Mouse (Mus musculus) right cerebral cortex, postnatal 14 days (tissue): ENCODE data around the gene Atp6v1b1.

ENCODE experiments used
- DNase-seq: peaks from one replicate; pipeline ENCODE4 v3.0.0; 2022

The Atp6v1b1 gene

DNA sequence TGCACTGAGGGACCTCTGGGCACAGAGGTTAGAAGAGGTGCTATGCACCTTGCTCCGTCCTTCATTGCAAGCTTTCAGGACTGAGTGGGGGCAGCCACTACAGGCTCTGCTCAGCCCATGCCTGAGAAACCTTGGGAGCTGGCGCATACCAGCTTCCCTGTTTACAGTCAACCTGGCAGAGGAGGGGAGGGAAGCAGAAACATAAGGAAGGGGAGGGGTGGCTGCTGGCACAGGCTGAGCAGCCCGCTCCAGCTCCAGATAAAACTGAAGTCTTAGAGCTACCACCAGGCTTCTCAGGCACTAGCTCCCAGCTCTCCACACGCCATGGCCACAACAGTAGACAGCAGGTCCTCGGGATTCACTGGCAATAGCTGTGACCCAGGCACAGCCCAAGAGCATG lies at the start of gene Atp6v1b1:
Gene Atp6v1b1, plus strand, starts transcription at position 230 of the 400 bp plus-strand sequence.
- no peak for DNase-seq

DNA sequence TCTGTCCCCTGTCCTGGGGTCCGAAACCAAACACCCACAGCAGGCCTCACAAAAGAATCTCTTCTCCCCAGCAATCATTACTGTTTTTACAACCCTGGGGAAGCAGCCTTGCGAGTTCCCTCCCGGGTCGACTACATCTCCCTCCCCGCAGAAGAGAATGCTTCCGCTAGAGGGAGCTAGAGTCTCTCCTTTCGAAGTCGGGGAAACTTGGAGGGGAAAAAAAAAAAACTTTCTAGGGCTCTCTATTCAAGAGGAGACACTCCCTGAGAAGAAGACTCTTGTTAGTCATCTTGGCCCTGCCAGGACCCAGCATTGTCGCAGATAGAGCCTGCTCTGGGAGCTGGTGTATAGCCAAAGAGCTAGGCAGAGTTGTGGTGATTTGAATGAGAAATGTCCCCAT lies 49.0 kb upstream of the Atp6v1b1 start:
- peak; percentile 30 for DNase-seq

DNA sequence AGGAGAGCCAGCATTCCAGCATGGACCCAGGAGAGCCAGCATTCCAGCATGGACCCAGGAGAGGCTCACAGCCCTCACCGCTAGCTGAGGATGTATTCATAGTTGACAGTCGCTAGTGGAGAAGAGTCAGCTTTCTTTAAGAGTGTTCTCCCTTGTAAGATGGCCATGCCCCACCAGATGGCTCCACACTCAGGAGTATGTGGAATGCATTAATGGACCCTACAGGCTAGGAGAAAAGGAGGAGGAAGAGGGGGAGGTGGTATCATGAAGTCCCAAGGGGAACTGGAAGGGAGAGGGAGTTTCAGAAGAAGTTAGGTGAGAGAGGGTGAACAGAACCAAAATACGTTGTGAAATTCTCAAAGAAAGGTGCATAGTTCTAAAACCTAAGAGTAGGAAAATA lies 47.1 kb upstream of the Atp6v1b1 start:
- DNase-seq = no peak

DNA sequence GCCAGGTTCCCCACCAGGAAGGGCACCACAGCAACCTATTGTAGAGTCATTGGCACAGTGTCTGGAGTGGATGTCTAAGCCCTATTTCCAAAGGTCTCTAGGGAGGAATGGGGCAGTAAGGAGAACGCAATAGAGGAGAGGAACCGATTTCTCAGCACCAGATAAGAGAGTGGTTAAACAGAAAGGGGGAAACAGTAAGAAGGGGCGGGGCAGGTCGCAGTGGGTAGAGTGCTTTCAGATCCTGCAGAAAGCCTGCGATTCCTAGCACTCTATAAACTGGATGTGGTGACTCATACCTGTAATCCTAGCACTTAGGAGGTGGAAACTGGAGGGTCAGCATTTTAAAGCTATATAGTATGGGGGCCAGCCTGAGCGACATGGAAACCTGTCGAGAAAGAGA lies 46.1 kb upstream of the Atp6v1b1 start:
- DNase-seq = no peak

DNA sequence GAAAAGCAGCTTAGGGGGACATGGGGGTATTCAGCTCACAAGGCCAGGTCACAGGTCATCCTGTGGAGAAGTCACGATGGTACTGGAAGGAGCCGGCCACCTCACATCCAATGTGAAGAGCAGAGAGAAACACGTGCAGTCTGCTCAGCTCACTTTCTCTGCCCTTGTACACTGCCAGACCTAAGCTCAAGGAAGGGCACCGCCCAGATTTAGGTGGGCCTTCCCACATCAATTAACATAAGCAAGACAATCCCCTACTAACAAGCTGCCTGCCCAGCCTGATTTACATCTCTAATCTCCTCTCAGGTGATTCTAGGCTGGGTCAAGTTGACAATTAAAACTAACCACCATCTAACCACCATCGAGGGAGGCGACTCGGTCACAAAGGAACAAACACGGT lies 44.9 kb upstream of the Atp6v1b1 start:
- no peak for DNase-seq

DNA sequence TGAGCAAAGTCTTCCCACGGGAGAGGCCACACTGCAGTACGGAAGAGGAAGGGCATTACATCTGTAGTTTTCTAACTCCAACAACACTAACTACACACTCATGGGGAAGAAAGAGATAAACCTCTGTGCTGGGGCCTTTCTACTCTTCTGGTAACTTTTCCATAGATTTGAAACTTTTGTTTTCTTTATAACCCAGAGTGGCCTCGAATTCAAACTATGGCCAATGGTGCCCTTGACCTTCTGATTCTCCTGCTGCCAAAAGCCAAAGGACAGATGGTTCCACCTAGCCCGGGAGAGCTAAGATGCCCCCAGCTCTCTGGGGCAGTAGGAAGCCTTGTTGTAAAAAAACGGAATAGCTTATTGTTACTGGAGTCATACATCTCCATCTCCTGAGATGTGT lies 42.8 kb upstream of the Atp6v1b1 start:
- DNase-seq = no peak

DNA sequence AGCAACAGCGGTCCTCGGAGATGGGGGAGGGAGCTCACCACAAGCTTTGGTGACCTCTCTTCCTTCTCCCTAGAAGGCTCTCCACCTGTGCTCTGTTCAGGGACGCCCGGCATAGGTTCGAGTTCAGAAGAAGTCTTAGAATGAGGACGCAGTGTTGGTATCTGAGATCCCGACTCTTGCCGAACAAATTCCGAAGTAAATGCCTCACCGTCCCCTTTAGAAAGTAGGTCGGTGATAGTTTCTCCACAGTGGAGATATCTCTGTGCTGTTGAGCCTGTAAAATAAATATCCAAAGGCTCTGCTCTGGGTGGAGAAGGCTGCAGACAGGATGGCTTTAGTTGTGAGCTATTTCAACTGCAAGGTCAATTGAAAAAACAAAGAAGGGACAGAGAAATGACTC lies 41.8 kb upstream of the Atp6v1b1 start:
- no peak for DNase-seq

DNA sequence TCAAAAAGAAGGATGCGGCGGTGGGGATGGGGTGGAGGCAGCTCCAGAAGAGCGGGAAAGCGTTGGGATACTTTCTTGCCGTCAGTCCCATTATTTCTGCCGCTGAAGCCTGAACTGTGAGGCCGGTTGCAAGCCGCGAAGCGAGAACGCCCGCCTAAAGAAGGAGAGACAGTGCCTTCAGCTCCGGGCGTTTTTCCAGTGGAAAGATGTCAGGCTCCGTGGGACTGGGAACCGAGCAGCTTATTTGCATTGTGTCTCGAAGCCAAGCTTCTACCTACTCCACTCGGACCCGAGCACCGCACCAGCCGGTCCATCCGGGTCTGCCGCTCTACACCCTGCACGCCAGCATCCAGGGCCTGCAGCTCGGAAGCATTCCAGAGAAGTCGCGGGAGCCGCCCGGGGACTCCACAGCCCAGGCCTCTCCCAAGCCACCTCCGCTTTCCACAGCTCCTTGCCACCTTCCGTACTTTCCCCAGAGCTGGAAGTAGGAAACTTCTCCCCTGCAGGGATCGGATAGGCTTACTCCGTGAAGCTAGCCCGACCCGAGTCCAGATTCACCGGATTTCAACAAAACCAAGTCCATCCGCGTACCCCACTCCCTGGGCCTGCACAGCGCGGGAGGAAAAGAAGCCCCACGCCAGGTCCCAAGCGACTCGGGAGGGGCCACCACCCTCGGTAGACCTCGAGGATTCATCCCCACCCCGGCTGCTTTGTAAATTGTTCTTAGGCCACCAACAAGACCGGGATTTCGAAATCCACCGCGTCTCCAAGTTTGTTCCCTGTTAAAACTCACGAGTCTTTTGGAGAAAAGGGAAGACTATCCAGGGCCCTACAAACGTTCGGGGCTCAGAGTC lies 40.4 kb upstream of the Atp6v1b1 start:
- DNase-seq = no peak

DNA sequence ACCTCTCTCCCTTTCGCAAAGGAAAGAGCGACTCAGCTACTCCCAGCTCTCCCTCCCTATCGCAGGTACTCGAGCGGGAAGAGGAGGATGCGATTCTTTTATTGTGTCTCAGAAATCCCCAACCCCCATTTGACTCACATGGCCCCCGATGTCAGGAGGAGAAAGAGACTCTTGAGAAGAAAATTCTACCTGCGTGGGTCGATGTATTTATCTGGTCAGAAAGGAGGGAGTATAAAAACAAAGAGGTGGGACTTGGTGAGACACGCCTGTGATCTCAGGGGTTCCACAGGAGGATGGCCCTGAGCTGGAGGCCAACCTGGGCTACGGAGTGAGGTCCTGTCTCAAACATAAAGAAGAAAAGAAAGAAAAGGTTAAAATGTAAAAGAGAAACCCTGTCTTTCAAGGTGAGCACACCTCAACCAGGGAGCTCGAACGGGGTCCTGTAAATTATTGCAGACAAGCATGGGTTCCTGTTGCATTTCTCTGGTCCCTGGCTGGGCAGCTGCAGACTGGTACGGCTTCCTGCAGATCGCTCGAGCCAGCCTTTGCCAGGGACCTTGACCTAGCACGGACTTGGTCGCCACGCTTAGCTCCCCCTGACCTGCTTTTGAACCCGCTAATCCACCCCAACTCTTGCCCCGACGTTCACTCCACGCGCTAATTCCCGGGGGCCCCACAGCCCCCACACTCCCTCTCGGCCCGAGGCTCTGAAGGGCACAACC lies 39.6 kb upstream of the Atp6v1b1 start:
- no peak for DNase-seq

DNA sequence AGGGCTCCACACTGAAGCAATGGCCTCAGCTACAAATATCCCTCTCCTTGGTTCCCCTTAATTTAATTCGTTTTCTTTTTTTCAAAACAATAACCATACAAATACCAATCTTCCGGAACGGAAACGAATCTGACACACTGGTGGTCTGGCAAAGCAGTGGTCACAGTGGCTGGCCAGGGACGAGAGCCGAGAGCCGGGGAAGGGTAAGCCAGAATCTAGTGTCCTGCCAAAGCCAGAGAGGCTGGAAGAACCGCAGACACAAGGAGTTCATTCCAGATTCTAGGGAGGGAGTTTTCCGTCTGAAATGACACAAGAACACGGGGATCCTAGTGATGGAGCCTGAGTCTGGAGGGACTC lies 39.1 kb upstream of the Atp6v1b1 start:
- no peak for DNase-seq

DNA sequence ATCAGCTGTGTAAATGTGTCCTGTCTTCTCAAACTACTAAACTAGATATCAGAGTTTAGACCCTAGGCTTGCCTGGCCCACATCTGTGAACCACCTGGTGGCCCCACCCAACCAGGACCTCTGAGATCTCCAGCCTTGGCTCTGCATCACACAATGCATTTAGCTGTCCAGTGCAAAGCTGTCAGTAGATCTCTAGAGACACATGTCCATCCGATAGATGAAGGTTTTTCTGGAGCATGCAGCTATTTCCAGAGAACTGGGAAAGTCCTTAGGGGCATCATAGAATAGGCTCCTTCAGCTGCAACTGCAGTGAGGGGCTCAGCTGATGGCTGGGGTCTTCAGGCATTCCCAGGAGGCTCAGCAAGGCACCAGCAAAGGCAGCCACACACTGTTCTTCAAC lies 38.5 kb upstream of the Atp6v1b1 start:
- DNase-seq = no peak

DNA sequence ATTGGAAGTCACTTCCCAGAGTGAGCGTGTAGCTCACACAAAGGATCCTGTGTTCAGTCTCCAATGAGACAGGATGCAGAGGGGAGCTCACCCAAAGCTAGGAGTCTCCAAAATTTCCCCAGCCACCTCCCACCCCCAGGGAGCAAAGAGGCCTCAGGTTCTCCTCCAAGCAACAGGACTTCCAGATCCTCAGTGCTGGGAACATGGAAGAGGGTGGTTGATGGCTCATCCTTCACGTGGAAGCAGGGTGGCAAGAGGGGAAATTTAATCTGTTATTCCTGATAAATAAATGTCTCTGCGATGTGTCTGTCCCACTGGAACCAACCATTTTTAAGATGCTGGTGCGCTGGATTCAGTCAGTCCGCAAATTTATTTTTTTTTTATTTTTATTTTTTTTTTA lies 38.1 kb upstream of the Atp6v1b1 start:
- DNase-seq = no peak

DNA sequence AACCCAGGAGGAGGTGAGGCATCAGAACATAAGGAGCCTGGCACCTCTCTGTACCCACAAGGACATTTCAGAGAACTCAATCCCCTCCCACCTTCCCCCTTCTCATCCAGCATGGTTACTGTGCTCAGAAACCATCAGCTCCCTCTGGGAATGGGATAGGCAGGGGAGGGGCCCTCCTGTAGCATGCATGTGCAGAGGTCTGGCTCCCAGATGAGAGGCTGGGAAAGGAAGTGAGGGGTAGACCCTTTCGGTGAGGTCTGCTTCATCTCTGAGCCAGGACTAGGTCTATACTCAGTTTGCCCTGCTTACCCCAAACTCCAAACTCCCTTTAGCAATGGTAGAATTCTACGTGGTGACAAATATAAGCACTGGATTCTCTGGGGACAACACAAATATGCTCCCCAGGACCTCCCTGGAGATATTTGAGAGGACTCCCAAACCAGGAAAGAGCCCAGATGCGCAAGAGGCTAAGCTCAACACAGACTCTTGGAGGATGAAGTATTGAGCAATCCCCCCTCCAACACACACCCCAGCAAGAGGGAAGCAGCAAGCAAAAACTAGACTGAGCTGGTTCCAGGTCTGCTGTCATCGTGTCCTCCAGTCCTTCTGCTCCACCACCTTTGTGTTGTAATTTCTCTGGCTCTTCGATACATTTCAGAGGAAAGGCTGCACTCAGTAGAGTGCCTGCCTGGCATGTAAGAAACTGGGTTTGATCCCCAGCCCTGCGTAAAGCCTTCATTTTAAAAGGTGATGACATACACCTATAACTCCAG lies 34.9 kb upstream of the Atp6v1b1 start:
- DNase-seq = no peak

DNA sequence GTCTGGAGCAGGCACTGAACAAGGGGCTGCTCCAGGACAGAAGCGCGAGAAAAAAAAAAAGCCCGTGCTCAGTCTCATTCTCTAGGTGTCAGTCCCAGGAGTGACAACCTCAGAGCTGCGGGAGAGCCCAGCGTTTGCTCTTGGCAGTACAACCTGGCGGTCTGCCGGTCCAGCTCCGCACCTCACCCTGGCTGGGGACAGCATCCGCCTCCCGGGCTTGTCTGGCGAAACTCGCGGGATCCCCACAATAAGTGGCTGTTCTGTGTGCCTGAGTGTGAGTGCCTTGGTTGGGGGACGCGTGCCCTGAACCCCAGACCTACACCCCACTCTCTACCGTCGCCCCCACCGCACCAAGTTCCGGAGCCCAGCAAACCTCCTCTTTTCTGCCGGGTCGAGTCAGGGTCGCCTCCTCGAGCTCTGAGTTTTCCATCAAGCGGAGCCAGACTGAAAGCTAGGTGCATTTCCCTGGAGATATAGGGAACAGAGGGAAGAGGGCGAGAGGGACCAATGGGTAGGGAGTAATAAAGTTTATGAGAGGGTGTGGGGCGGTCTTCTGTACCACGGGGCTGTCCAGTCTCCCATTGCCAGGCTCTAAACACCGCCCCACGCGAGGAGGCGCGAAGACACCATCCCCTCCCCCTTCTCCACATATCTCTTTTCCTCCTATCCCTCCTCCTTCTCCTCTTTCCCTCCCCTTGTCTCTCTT lies 32.3 kb upstream of the Atp6v1b1 start:
- DNase-seq = no peak

DNA sequence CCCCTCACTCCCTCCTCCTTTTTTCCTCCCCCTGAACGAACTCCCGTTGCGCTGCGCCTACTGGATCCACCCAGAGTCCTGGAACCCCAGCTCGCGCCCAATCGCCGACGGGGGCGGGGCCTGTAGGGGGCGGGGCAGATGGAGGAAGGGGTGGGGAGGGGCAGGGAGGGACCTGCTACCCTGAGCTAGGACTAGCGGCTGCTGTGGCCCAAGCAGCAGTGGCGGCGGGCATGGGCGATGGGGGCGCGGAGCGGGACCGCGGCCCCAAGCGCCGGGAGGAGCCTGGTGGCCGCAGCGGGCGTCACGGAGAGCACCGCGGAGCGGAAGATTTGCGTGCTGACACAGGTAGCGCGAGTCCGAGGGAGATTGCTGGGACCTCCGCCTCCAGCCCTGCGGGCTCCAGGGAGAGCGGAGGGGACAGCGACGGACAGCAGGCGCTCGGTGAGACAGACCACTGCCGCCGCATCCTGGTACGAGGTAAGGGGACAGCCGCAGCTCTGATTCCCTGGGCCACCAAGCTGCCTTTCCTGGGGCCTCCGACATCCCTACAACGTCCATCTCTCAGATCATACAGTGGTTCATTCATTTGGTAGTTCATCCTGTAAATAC lies 31.6 kb upstream of the Atp6v1b1 start, which contains the start of gene Vax2:
Gene Vax2, plus strand, starts transcription at position 198 of the 609 bp plus-strand sequence.
- DNase-seq = no peak

DNA sequence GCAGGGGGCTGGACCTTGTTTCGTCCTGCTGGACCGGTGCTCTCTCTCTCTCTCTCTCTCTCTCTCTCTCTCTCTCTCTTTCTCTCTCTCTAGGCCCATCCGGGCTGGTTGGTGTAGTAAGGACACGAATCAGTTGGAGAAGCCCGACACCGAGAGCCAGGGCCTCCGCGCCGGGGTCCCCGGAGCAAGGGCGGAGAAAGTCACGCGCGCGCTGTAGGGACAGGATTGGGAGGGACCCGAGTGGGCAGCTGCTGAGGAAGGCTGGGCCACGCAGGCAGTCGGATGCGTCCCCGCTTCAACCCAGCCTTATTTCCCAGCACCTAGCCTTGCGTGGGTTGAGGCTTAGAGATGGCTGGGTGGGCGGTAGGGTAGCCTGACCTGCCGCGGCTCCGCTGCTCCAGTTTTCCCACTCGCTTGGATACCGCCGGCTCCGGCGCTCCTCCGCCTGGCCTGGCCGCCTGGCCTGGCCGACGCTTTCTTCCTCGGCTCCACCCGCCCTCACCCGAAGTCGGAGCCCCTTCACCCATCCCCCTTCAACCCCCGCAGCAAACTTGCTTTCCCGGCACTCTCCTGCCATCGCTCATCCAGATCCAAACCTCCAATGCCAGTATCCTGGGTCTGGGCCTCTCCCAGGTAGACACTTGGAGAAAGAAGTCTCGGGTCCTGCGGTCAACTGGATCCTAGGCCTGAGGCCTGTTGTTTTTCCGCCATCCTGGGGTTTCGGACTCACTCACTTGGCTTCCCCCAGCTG lies 30.9 kb upstream of the Atp6v1b1 start:
- no peak for DNase-seq

DNA sequence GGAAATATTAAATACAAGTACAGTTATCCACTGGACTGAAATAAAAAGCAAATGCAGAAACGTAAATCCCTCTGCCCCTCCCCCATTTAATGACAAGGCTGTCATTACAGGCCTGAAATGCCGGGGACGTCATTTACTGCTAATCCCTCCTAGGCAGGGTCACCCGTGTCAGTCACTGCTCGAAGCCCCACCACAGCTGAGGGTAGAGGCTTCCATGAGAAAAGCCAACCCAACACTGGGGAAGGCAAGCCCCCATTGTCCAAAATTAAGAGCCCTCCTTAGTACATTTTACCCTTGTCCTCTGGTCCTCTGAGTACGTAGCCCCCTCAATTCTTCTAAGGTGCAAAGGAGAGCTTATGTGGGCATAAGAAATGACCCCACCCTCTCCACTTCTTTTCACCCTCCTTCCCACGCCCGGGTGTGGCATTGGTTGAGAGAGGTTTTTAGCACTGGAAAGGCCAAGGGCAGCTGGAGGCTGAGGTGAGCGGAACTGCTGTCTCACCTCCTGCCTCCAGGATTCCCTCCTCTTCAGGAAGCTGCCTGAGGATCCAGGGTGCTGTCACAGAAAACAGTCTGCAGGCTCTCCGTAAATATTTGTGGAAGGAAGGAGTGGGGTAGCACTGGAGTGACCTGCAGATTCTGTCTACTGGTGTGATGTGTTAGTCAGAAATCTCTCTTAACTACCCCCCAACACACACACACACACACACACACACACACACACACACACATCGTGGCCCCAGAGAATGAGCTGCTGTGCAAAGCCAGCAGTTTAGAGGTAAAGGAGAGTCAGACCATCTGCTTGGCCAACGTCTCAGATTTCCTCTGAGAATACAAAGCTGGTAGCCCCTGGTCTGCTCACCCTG lies 29.3 kb upstream of the Atp6v1b1 start:
- DNase-seq = no peak

DNA sequence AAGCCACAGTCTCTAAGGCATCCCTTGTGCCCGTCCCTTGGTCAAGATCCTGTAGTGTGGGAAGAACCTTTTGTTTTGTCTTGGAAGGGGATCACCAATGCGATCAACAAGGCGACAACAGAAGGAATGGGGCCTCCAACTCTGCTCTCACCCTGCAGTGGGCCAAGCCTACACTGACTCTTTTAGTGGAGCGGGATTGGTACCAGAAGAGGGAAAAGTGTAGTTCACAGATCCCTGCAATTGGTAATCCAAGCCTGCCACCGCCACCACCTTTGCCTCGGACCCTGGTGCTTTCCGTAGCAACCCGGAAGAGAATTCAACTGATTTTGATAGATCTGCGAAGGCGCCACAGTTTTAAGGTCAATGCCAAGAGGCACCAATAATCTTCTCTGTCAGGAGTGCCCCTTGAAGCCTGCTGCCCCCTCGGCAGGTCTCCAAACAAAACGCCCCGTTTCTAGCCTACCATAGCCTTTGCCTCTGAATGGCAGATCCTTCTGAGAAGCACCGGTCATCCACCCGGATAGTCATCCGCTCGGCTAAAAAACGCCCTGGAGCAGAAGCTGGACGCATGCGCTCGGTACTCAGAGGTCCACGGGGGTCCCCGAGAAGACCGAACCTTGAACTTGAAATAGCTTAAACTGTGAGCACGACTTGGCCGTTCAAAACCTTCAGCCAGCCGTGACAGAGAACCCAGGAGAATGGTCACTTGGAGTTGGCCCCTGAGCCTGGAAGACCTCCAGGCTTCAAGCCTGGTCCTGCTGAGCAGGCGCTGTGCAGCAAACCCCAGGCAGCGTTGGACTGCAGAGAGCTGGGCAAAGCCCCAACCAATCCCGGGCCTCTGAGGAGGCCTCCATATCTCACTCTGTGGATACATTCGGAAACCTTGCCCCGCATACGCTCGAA lies 28.3 kb upstream of the Atp6v1b1 start:
- no peak for DNase-seq

DNA sequence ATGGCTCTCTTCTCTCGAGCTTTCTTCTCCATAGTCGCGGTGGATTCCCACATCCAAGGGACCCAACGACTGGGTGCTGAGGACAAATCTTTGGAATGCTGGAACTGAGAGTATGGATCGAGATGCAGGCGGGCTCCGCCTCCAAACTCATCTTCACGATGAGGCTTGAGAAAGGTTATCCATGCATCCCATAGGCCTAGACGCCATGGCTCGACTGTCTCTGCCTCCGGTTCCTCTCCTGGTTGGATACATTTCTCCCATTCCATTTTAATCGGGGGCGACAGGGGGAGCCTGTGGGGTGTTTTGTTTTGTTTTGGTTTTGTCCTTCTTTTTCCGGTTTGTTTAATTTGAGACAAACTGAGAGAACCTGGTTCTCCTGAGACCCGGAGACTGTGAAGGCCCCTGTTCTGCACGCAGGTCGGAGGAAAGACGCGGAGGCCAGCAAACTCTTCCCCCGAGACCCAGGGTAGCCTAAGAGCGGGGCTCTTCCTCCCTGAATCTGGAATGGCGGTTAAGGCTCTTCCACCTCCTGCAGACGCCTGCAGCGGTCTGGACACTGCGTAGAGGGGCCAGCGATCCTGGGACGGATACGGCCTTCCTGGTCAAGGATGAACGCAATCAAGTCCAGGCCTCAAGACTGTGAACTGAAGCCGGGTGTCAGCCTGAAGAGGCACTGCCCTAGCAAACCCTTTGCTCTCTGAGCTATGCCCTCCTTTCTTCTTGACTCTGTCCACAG lies 27.2 kb upstream of the Atp6v1b1 start:
- DNase-seq = no peak
